Mouse (Mus musculus): ENCODE results near the gene Ddrgk1.

Gene Ddrgk1

DNA sequence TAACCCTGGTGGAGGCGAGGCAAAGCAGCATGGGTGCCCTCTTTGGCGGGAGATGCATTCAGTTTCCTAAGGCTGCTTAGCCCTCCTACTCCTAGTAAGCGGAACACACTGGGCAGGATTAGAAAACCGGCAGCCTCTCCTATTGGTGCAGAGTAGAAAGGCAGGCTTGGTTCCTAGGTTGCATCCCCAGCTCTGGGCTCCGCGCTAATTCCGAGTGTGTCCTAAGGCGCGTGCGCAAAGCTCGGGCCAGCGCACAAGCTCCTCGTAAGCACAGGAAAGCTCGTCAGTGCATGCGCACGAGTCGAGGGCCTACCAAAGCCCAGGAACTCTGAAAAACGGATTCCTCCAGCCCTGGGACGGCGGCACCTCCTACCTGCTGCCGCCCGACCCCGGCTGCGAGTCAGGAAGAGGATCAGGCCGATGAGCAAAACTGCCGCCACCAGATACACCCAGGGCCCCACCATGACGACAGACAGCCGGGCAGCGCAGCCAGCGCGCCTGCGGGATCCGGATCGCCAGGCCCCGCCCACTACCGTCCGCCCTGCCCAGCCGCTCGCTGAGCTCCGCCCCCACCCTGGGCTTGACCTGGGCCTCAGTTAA lies at the start of gene Ddrgk1:
Ddrgk1 (minus strand) TSS at position 558 of the 600 bp plus-strand sequence.
- peak; percentile 88 for DNase-seq (ENCODE audit: low spot score)

DNA sequence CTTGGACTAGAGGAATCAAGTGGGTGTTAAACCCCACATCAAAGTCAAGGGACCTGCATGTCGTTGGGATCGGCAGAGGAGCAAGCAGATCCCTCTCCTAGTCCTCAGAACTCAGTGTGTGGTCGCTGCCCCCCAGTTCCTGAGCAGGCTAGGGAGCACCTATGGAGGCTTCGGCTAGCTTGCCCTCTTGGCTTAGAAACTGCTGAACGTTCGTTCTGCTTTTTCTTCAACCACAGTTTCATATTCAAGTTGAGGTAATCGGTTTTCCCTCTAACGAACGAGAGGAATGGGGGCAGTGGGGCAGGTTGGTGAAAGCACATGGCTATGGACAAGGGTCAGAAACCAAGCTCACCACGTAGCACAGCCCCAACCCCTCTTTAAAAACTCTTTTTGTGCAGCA lies 42.6 kb upstream of the Ddrgk1 start:
- DNase-seq (ENCODE audit: low spot score) = no peak

- no peak for DNase-seq (ENCODE audit: low spot score)
These were observed 42.1 kb upstream of the Ddrgk1 start for GRCm38 (mm10) chr2:130706602-130707001.

DNA sequence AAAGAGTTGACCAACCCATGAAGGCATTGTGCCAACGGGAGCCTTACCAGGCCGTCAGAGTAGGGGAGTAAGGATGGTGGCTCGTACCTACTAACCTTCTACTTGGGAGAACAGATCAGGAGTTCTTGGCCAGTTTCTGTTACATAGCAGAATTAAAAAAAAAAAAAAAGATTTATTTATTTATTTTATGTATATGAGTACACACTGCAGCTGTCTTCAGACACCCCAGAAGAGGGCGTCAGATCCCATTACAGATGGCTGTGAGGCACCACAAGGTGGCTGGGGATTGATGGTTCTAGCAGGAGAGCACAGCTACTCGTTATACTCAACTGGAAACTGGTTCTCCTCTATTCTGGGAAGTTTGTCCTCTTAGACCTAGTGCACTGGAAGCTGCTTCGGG lies 40.7 kb upstream of the Ddrgk1 start:
- DNase-seq (ENCODE audit: low spot score) = no peak

DNA sequence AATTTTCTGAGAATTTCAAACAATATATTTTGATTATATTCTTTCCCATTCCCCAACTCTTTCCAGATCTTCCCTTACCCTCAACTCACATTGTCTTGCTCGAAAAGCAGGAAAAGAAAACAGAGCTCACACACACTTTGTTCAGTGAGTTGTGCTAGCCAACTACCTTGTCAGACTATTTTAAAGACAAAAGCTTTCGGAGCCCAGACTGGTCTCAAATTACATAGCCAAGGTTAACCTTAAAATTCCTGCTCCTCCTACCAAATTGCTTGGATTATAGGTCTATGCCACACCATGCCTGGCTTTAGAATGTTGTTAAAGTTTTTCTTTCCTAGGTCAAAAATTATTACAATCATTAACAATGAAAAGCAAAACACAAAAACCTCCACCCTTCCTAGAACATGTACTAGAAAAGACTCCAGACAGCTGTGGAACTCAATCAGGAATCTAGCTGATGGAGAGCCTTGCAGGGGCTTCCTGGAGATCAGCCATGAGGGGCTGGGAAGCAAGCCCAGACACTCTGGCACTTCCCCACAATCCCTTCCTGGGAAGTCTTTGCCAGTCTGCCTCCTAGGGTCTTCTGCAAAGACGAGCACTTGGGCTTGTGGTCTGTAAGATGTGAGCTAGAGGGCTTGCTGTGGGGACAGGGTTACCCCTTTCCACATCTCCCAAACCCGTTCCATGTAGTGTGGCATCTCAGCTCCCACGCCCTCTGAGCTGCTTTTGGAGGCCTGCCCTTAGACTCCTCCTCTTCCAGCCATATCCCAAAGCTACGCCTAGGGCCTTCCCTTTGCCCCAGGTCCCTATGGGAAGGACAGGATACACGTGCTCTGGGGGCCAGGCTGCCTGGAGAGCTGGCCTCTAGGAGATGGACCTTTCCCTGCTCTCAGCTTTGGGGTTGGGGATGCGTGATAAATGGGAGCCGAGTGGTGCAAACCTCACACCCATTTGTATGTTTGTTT lies 39.9 kb upstream of the Ddrgk1 start:
- DNase-seq (ENCODE audit: low spot score) = no peak

DNA sequence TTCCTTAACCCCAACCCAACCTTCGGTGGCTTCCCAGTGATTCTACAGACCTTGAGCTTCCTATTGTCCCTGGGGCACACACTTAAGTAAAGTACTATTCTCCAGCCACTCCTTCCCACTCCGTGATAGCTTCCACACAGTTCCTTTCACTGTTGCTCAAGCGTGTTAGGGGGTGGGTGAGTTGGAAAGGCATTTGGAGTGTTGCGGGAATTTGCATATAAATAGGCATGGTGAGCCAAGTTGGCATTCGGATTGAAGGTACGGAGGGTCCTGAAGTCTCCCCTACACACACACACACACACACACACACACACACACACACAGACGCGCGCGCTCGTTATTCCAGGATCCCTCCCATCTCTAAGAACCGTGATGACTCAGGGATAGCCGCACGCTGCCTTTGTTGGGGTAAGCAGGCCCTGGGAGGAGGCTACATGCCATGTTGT lies 33.4 kb upstream of the Ddrgk1 start:
- no peak for DNase-seq (ENCODE audit: low spot score)

GRCm38 (mm10) chr2:130697153-130697810 lies 32.8 kb upstream of the Ddrgk1 start, which contains the start of gene Slc4a11:
TSS of gene Slc4a11 (minus strand) at chr2:130697519.
- peak; percentile 81 for DNase-seq (ENCODE audit: low spot score)

DNA sequence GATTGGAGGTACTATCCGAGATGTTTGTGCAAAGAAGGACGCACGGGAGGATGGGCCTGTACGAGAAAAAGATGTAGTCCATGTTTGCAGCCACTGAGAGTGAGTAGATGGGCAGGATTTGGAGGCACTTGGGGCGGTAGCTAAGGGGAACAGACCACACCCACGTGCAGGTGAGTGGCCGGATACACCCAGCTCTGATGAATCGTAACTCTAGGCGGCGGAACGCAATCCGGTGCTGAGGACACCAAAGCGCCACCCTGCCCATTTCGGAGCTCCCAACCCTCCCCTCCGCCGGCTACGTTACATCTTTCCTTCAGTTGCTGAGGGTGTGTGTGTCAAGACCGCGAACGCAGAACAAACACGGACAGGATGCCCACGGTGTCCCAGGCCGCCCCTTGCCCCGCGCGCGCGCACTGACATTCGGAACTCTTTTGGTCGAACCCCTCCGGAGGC lies 32.3 kb upstream of the Ddrgk1 start:
- DNase-seq (ENCODE audit: low spot score) = no peak

- no peak for DNase-seq (ENCODE audit: low spot score)
These were observed 29.1 kb upstream of the Ddrgk1 start for GRCm38 (mm10) chr2:130693563-130693962.

DNA sequence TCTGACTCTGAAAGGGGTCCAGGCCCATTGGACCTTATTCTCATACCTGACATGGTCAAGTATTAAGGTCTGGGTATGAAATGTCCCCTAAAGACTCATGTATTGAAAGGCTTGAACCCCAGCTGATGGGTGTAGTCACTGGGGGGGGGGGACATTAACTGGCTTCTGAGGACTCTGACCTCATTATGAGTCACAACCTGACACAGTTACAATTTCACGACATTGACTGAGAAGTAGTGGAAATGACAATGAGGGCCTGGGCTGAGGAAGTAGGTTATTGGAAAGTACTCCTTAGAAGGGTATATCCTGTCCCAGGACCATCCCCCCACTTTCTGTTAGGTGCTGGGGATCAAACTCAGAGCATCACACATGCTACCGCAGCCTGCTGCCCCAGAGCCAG lies 24.6 kb upstream of the Ddrgk1 start:
- no peak for DNase-seq (ENCODE audit: low spot score)

DNA sequence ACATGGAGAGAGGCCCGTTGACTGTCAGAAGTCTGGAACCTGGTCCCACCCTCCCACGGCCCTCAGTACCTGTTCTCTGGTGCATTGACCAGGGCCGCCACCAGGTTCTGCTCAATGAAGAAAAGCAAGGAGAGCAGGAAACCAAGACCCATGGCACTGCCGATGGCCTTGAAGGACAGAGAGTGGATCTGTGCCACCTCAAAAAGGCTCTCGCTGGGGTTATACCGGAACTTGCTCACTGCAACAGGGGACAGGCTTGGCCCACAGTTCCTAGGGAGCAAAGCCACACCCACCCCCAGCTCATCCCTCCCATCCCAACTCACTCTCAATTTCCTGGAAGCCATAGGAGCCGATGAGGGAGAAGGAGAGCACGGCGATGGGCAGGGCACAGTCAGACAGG lies 21.0 kb upstream of the Ddrgk1 start:
- no peak for DNase-seq (ENCODE audit: low spot score)

DNA sequence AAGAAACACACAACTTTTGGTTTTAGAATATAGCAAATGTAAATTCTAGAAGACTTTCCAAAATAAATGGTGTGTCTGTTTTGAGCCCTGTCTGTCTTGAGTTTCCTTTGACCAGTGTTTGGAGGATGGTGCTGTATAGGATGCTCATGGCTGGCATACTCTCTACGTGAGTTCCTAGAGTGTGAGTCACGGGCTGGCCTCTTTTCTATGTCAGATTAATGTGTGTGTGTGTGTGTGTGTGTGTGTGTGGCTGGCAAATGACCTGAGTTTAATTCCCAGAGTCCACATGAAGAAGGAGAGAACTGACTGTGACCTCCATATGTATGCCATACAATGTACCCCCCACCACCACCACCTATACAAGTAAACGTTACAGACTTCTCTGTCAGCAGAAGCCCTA lies 17.1 kb upstream of the Ddrgk1 start:
- DNase-seq (ENCODE audit: low spot score) = no peak

DNA sequence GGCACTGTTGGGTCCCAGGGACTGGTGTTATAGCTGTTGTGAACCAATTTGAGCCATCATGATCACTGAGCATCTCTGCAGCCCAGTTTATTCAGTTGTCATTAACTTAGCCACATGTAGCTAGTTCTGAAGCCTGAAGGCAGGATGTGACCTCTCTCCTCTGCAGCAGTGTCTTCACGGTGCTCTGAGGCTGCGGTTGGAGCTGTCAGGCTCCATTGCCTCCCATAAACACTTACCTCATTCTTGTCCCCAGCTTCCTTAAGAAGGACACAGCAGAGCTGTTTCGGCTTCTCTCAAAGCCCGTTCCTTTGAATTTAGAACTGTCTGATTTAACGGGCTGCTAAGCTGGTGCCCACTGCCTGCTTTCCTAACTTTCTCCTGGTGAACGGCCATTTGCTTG lies 15.4 kb upstream of the Ddrgk1 start:
- no peak for DNase-seq (ENCODE audit: low spot score)

DNA sequence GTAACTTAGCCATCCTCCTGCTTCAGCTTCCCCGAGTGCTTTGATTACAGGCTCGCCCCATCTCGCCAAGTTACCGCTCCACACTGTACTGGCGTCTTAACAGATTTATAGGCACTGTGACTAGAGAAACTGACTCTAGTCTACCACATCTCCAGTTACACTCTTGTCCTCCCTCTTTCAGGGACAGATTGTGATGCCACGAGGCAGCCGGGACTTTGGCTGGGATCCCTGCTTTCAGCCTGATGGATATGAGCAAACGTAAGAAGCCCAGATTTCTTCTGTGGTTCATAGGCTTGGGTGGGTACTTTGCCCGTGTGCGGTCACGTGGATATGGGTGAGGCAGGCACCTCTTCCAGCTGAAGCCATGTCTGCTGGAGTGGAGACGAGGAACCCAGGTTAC lies 14.7 kb upstream of the Ddrgk1 start:
- DNase-seq (ENCODE audit: low spot score) = no peak

DNA sequence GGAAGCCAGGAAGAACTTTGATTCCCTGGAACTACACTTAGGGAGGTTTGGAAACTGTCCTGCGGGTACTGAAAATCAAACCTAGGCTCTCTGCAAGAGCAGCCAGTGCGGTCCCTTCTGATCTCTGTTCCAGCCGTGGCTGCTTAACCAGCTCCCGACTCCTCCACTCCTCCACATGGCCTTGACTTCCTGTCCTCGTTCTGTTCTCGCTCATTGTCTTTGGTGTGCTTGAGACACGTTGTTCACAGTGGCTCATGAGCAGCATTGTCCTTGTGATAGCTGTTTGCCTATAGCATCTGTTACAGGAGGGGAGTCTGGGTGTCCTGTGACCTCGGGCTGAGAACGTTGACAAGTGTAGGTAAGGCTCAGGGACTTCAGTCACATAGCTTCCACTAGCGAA lies 12.8 kb upstream of the Ddrgk1 start:
- DNase-seq (ENCODE audit: low spot score) = peak; percentile 69

DNA sequence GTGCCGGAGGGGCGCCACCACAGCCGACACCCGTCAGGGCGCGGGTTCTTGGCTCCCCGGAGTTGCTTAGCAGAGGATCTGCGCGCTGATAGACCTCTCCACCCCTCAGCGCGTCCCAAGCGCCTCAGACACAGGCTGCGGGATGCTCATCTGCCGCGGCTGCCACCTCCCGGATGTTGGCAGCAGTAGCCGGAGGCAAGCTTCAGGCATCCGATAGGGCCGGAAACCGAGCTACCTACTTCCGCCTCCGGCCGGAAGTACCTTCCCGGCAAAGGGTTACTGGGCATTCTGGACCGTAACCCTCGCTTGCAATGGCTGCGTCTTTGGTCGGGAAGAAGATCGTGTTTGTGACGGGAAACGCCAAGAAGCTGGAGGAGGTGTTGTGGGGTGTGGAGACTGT lies 3.1 kb upstream of the Ddrgk1 start, which contains the start of gene Itpa:
Itpa (plus strand) TSS at position 52 of the 400 bp plus-strand sequence.
- peak; percentile 83 for DNase-seq (ENCODE audit: low spot score)

GRCm38 (mm10) chr2:130663342-130663741 lies 1.1 kb downstream of the Ddrgk1 start:
- DNase-seq (ENCODE audit: low spot score) = no peak

- DNase-seq (ENCODE audit: low spot score) = no peak
These were observed 5.9 kb downstream of the Ddrgk1 start for GRCm38 (mm10) chr2:130658530-130658929.

GRCm38 (mm10) chr2:130657541-130657940 lies 6.9 kb downstream of the Ddrgk1 start:
- DNase-seq (ENCODE audit: low spot score) = no peak

DNA sequence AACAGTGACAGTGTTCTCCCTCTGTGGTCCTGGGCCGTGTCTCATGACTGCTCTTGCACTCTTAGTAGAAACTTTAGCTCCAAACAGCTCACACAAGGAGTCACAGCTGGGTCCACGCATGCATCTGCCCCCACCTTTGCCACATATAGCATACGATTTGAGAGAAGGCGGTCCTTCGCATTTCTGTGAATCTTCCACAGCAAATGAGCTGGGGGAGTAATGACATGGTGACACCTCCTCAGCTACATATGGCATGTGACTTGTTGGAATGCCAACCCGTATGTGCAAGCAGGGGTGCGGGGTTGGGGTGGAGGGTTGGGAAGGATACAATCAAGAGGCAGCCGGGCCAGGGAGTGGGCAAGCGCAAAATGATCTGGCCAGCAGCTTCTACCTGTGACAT lies 7.9 kb downstream of the Ddrgk1 start:
- no peak for DNase-seq (ENCODE audit: low spot score)

GRCm38 (mm10) chr2:130655660-130656339 lies 8.7 kb downstream of the Ddrgk1 start:
- no peak for DNase-seq (ENCODE audit: low spot score)

- DNase-seq (ENCODE audit: low spot score) = no peak
These were observed 10.7 kb downstream of the Ddrgk1 start for GRCm38 (mm10) chr2:130653760-130654159.

Measured in ovary, adult 18-20 months (tissue).